Mouse (Mus musculus) kidney, adult 2 months (tissue): ENCODE data around the gene 1110065P20Rik.

Source experiments
- CTCF ChIP-seq: fragments of 200-500 bp; conservative IDR thresholded peaks from 2 replicates; pipeline ENCODE4 v1.5.1; 2011; ENCODE audit warnings: low read depth, mild to moderate bottlenecking, control low read depth, low read length, moderate library complexity, mixed read lengths; ENCODE audit not compliant: insufficient read depth, insufficient read length
- POLR2A ChIP-seq: fragments of 200-500 bp; IDR thresholded peaks from one replicate; pipeline ENCODE4 v1.6.1; 2011; ENCODE audit warnings: low read depth, low read length, control low read depth

- no peak for TF ChIP-seq CTCF
- no peak for TF ChIP-seq POLR2A
Measured at GRCm38 (mm10) chr4:124890831-124891230, 39.8 kb upstream of the 1110065P20Rik start.
